8 mouse cellular contexts compared by ENCODE assay signal in genomic region chr5:33656739-33657138, GRCm38 (mm10). TPM values are rescaled to one million over a fixed set of nuclear protein-coding genes. Genes with fewer than 3 reads are reported as not detected.
DNase-seq lines count a peak whose midpoint lies in the region; ATAC-seq and TF ChIP-seq lines count a peak whose summit lies in the region.

No protein-coding gene starts in this region.

- H3K4me3 ChIP-seq in lung, postnatal 0 days (ENCODE audit: low read depth, low read length): peak overlapping the region; percentile 67
- H3K4me3 ChIP-seq in forebrain, embryonic 10.5 days: peak overlapping the region; percentile 96
- peak overlapping the region; percentile 92 for H3K4me3 ChIP-seq in limb, embryonic 11.5 days (ENCODE audit: low read depth, low read length)
- H3K4me3 ChIP-seq in olfactory bulb, adult 2 months (ENCODE audit: insufficient read depth, low read depth, low read length): peak overlapping the region; percentile 61

- H3K27ac ChIP-seq in lung, postnatal 0 days (ENCODE audit: low read length): peak overlapping the region; percentile 77; the same call in 1 of the 2 replicates
- H3K27ac ChIP-seq in forebrain, embryonic 10.5 days: peak overlapping the region; percentile 93
- no peak overlapping the region for H3K27ac ChIP-seq in limb, embryonic 11.5 days (replicated peaks; ENCODE audit: low read depth, low read length)
- no peak overlapping the region for H3K27ac ChIP-seq in olfactory bulb, adult 2 months (ENCODE audit: insufficient read depth, low read depth, low read length)

- WGBS in lung, postnatal 0 days: 33% methylated on average over 1 of the region's 1 CpGs
- WGBS in forebrain, embryonic 10.5 days: 45% methylated on average over 1 of the region's 1 CpGs
- WGBS in limb, embryonic 11.5 days: 44% methylated on average over 1 of the region's 1 CpGs
- 33% methylated on average over 1 of the region's 1 CpGs for WGBS in olfactory bulb, adult 2 months

- H3K4me2 ChIP-seq in lung, postnatal 0 days (replicated peaks; ENCODE audit: low read depth, low read length): peak overlapping the region; percentile 83
- peak overlapping the region; percentile 95 for H3K4me2 ChIP-seq in limb, embryonic 11.5 days (ENCODE audit: low read depth, severe bottlenecking)

- no peak for TF ChIP-seq CTCF in lung, postnatal 0 days (IDR thresholded peaks at IDR 0.05)
- no peak for TF ChIP-seq CTCF in olfactory bulb, adult 2 months (IDR thresholded peaks at IDR 0.05; ENCODE audit: insufficient read depth, low read depth, low read length)

- DNase-seq in lung, postnatal 0 days (ENCODE audit: low spot score): no peak
- no peak for DNase-seq in lung, adult 18-20 months
- DNase-seq in forebrain, embryonic 10.5 days (ENCODE audit: extremely low spot score, low spot score): no peak
- no peak for DNase-seq in limb, embryonic 11.5 days (ENCODE audit: low spot score)
- no peak for DNase-seq in embryo, embryonic 10.5 days (ENCODE audit: low spot score)
- DNase-seq in gastrocnemius, adult 18-20 months (ENCODE audit: low spot score): no peak
- no peak for DNase-seq in urinary bladder, adult 18-20 months (ENCODE audit: low spot score in 2 of 2)

- peaks cover 7% of the 10 kb centered on the region; the same call in 1 of the 2 replicates for H3K36me3 ChIP-seq in lung, postnatal 0 days (ENCODE audit: insufficient read depth, low read length)
- H3K36me3 ChIP-seq in forebrain, embryonic 10.5 days (replicated peaks): peaks cover 46% of the 10 kb centered on the region
- H3K36me3 ChIP-seq in limb, embryonic 11.5 days (ENCODE audit: control insufficient read depth, insufficient read depth, low read length): peaks cover 5% of the 10 kb centered on the region; the same call in 1 of the 2 replicates

- TF ChIP-seq POLR2A in olfactory bulb, adult 2 months (IDR thresholded peaks at IDR 0.05; ENCODE audit: insufficient read depth, low read depth, low read length): no peak

- H3K27me3 ChIP-seq in lung, postnatal 0 days (replicated peaks; ENCODE audit: insufficient read depth, low read length): no peaks in the 10 kb centered on the region
- no peaks in the 10 kb centered on the region for H3K27me3 ChIP-seq in forebrain, embryonic 10.5 days (ENCODE audit: poor library complexity, severe bottlenecking)
- no peaks in the 10 kb centered on the region for H3K27me3 ChIP-seq in limb, embryonic 11.5 days (ENCODE audit: control insufficient read depth, insufficient read depth, low read length)

- peak overlapping the region; percentile 52; the same call in 1 of the 2 replicates for H3K9ac ChIP-seq in lung, postnatal 0 days (replicated peaks; ENCODE audit: low read depth)
- H3K9ac ChIP-seq in limb, embryonic 11.5 days (ENCODE audit: low read length): peak overlapping the region; percentile 87

- no peaks in the 10 kb centered on the region for H3K9me3 ChIP-seq in lung, postnatal 0 days (ENCODE audit: low read length)
- no peaks in the 10 kb centered on the region for H3K9me3 ChIP-seq in forebrain, embryonic 10.5 days
- no peaks in the 10 kb centered on the region for H3K9me3 ChIP-seq in limb, embryonic 11.5 days (ENCODE audit: control insufficient read depth, low read length)

- TF ChIP-seq EP300 in lung, postnatal 0 days (IDR thresholded peaks at IDR 0.05): no peak

- H3K4me1 ChIP-seq in lung, postnatal 0 days (ENCODE audit: insufficient read depth, low read depth, low read length): peaks cover 10% of the 10 kb centered on the region
- peaks cover 58% of the 10 kb centered on the region for H3K4me1 ChIP-seq in forebrain, embryonic 10.5 days
- peaks cover 12% of the 10 kb centered on the region for H3K4me1 ChIP-seq in limb, embryonic 11.5 days (ENCODE audit: control insufficient read depth, insufficient read depth, low read length)
- H3K4me1 ChIP-seq in olfactory bulb, adult 2 months (ENCODE audit: control insufficient read depth, insufficient read depth, low read length): peaks cover 18% of the 10 kb centered on the region

- ATAC-seq in lung, postnatal 0 days: no peak
- no peak for ATAC-seq in limb, embryonic 11.5 days (ENCODE audit: insufficient number of reproducible peaks, low FRiP score, low TSS enrichment, low read depth)

RNA-seq across cellular contexts. Expression of gene Tacc3, which starts 1.2 kb away (rescaled TPM):
- polyA plus RNA-seq in lung, postnatal 0 days (2015; fragmentation: Nextera tagmentation; extraction: Ambion mirVana): 12.5 and 14.5 TPM in 2 replicates
- polyA plus RNA-seq in forebrain, embryonic 10.5 days (2016; fragmentation: Nextera tagmentation; extraction: Ambion mirVana): 349 TPM in 2 replicates
- polyA plus RNA-seq in limb, embryonic 11.5 days (2014; fragmentation: Nextera tagmentation; extraction: Ambion mirVana): 316 and 328 TPM in 2 replicates
- not detected in 2 replicates for polyA plus RNA-seq in olfactory bulb, adult 2 months (2012; ENCODE audit: insufficient read depth, insufficient read length, low replicate concordance, missing spikeins)
- total RNA-seq in gastrocnemius, adult 18-20 months (2021): 1 to 10 TPM; 1.3 to 1.7 TPM

RNA-seq across cellular contexts. Expression of gene Tmem129, which starts 1.5 kb away (rescaled TPM):
- 22.5 and 25.1 TPM in 2 replicates for polyA plus RNA-seq in lung, postnatal 0 days (2015; fragmentation: Nextera tagmentation; extraction: Ambion mirVana)
- 38.0 and 39.5 TPM in 2 replicates for polyA plus RNA-seq in forebrain, embryonic 10.5 days (2016; fragmentation: Nextera tagmentation; extraction: Ambion mirVana)
- polyA plus RNA-seq in limb, embryonic 11.5 days (2014; fragmentation: Nextera tagmentation; extraction: Ambion mirVana): 41.7 and 43.4 TPM in 2 replicates
- not detected in 2 replicates for polyA plus RNA-seq in olfactory bulb, adult 2 months (2012; ENCODE audit: insufficient read depth, insufficient read length, low replicate concordance, missing spikeins)
- total RNA-seq in gastrocnemius, adult 18-20 months (2021): 1 to 10 TPM; 8.4 TPM

RNA-seq across cellular contexts. Expression of gene Slbp, which starts 4.4 kb away (rescaled TPM):
- polyA plus RNA-seq in lung, postnatal 0 days (2015; fragmentation: Nextera tagmentation; extraction: Ambion mirVana): 81.2 and 85.6 TPM in 2 replicates
- 335 and 357 TPM in 2 replicates for polyA plus RNA-seq in forebrain, embryonic 10.5 days (2016; fragmentation: Nextera tagmentation; extraction: Ambion mirVana)
- 336 and 338 TPM in 2 replicates for polyA plus RNA-seq in limb, embryonic 11.5 days (2014; fragmentation: Nextera tagmentation; extraction: Ambion mirVana)
- polyA plus RNA-seq in olfactory bulb, adult 2 months (2012; ENCODE audit: insufficient read depth, insufficient read length, low replicate concordance, missing spikeins): not detected in 2 replicates
- total RNA-seq in gastrocnemius, adult 18-20 months (2021): 1 to 10 TPM; 5.7 to 8.1 TPM

RNA-seq across cellular contexts. Expression of gene Gm9903, which starts 27.0 kb away (rescaled TPM):
- 0.37 and 0.41 TPM in 2 replicates for polyA plus RNA-seq in lung, postnatal 0 days (2015; fragmentation: Nextera tagmentation; extraction: Ambion mirVana)
- 0.41 and 0.52 TPM in 2 replicates for polyA plus RNA-seq in forebrain, embryonic 10.5 days (2016; fragmentation: Nextera tagmentation; extraction: Ambion mirVana)
- 0.21 and 0.45 TPM in 2 replicates for polyA plus RNA-seq in limb, embryonic 11.5 days (2014; fragmentation: Nextera tagmentation; extraction: Ambion mirVana)
- not detected in 2 replicates for polyA plus RNA-seq in olfactory bulb, adult 2 months (2012; ENCODE audit: insufficient read depth, insufficient read length, low replicate concordance, missing spikeins)
- total RNA-seq in gastrocnemius, adult 18-20 months (2021): under 1 TPM; 0.34 to 0.38 TPM

RNA-seq across cellular contexts. Expression of gene Fam53a, which starts 27.3 kb away (rescaled TPM):
- polyA plus RNA-seq in lung, postnatal 0 days (2015; fragmentation: Nextera tagmentation; extraction: Ambion mirVana): 43.9 and 46.1 TPM in 2 replicates
- 70.0 and 73.0 TPM in 2 replicates for polyA plus RNA-seq in forebrain, embryonic 10.5 days (2016; fragmentation: Nextera tagmentation; extraction: Ambion mirVana)
- polyA plus RNA-seq in limb, embryonic 11.5 days (2014; fragmentation: Nextera tagmentation; extraction: Ambion mirVana): 74.5 and 74.8 TPM in 2 replicates
- not detected in 2 replicates for polyA plus RNA-seq in olfactory bulb, adult 2 months (2012; ENCODE audit: insufficient read depth, insufficient read length, low replicate concordance, missing spikeins)
- 10 to 100 TPM; 57.4 to 66.2 TPM for total RNA-seq in gastrocnemius, adult 18-20 months (2021)

Comparison
In these comparisons a context has a peak if more than half of its experiments do, and no peak if none do; other contexts are left out.
1. H3K27ac ChIP-seq: peak in lung, postnatal 0 days (single experiment) and forebrain, embryonic 10.5 days (single experiment); none in limb, embryonic 11.5 days (single experiment) and olfactory bulb, adult 2 months (single experiment).
2. RNA of gene Tmem129, which starts 1.5 kb away (polyA plus RNA-seq): 41.7 to 43.4 TPM in limb, embryonic 11.5 days, 38.0 to 39.5 TPM in forebrain, embryonic 10.5 days and 22.5 to 25.1 TPM in lung, postnatal 0 days; not detected in olfactory bulb, adult 2 months; every median in the first group is over 10 times any median in the second.
3. Peak in every context shown above with its lines, with median percentiles within 50 percentile points of each other: H3K4me3 ChIP-seq.